Mouse (Mus musculus): ENCODE measurements around the gene Ifne.

GRCm38 (mm10) chr4:88864599-88864998 is 15.4 kb downstream of the Ifne start:
- no peak for TF ChIP-seq CTCF (IDR thresholded peaks at IDR 0.05; ENCODE audit: extremely low read depth, insufficient read length, insufficient replicate concordance, low read depth, low read length)
- TF ChIP-seq POLR2A (IDR thresholded peaks at IDR 0.05; ENCODE audit: low read depth, low read length): no peak
